Mouse (Mus musculus): Measurements from ENCODE around the gene Nmnat2.

DNA sequence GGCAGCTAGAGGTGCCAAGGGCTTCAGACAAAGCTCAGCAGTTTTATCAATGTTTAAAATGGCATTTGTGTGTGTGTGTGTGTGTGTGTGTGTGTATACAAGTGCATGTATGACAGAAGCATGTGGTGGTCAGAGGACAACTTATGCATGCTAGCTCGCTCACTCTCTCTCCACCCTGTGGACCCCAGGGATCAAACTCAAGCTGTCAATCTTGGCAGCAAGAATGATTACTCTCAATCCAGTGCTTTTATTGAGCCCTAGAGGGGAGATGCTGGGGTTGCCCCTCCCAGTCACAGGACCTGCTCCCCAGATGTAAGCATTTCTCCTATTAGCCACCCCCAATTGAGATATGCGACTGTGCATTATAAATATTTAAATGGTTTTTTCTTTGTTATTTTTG is 11.9 kb downstream of the Nmnat2 start:
- TF ChIP-seq CEBPB (IDR thresholded peaks at IDR 0.05; ENCODE audit: insufficient read depth, poor library complexity, severe bottlenecking) (no peak), USF1 (IDR thresholded peaks at IDR 0.05; ENCODE audit: low read depth) (no peak)
